Mouse (Mus musculus) splenic B cell, adult 2 months (primary cell): ENCODE results near the gene Krcc1.

ENCODE experiments used
- DNase-seq: peaks from one replicate; pipeline ENCODE4 v3.0.0-alpha.2; 2011; ENCODE audit warnings: low read depth, low spot score
- H3K27me3 ChIP-seq: 2 replicates; pipeline ENCODE4 v1.6.1; 2012; ENCODE audit warnings: mild to moderate bottlenecking, low read length, moderate library complexity, mixed read lengths; ENCODE audit not compliant: control insufficient read depth, poor library complexity, insufficient read depth, severe bottlenecking
- H3K36me3 ChIP-seq: 2 replicates; pipeline ENCODE4 v1.6.1; 2012; ENCODE audit warnings: mild to moderate bottlenecking, low read length, moderate library complexity, mixed read lengths; ENCODE audit not compliant: control insufficient read depth, poor library complexity, insufficient read depth, severe bottlenecking

Gene Krcc1

GRCm38 (mm10) chr6:71332236-71332965 lies 60.9 kb downstream of the Krcc1 start:
- H3K27me3 ChIP-seq, result no peaks in the 10 kb centered on the region
- no peaks in the 10 kb centered on the region for H3K36me3 ChIP-seq
- no peak for DNase-seq

GRCm38 (mm10) chr6:71333031-71333430 lies 61.6 kb downstream of the Krcc1 start:
- Histone ChIP-seq H3K27me3 (no peaks in the 10 kb centered on the region), H3K36me3 (no peaks in the 10 kb centered on the region)
- no peak for DNase-seq

- Histone ChIP-seq H3K36me3 (no peaks in the 10 kb centered on the region), H3K27me3 (no peaks in the 10 kb centered on the region)
- DNase-seq, result no peak
These were observed 62.2 kb downstream of the Krcc1 start for GRCm38 (mm10) chr6:71333578-71334273.
